Mouse (Mus musculus): ENCODE measurements around the gene Sbf1.

Gene Sbf1

GRCm38 (mm10) chr15:89315190-89315731 is at the start of gene Sbf1:
Gene Sbf1 (minus strand): TSS chr15:89315311.
- peak; percentile 98 for DNase-seq

- DNase-seq = no peak
Observed at GRCm38 (mm10) chr15:89363051-89363450, 47.9 kb upstream of the Sbf1 start.

- DNase-seq = no peak
Observed at GRCm38 (mm10) chr15:89358784-89359183, 43.7 kb upstream of the Sbf1 start.

- peak; percentile 97 for DNase-seq
Observed at GRCm38 (mm10) chr15:89356372-89356771, 41.3 kb upstream of the Sbf1 start.

DNA sequence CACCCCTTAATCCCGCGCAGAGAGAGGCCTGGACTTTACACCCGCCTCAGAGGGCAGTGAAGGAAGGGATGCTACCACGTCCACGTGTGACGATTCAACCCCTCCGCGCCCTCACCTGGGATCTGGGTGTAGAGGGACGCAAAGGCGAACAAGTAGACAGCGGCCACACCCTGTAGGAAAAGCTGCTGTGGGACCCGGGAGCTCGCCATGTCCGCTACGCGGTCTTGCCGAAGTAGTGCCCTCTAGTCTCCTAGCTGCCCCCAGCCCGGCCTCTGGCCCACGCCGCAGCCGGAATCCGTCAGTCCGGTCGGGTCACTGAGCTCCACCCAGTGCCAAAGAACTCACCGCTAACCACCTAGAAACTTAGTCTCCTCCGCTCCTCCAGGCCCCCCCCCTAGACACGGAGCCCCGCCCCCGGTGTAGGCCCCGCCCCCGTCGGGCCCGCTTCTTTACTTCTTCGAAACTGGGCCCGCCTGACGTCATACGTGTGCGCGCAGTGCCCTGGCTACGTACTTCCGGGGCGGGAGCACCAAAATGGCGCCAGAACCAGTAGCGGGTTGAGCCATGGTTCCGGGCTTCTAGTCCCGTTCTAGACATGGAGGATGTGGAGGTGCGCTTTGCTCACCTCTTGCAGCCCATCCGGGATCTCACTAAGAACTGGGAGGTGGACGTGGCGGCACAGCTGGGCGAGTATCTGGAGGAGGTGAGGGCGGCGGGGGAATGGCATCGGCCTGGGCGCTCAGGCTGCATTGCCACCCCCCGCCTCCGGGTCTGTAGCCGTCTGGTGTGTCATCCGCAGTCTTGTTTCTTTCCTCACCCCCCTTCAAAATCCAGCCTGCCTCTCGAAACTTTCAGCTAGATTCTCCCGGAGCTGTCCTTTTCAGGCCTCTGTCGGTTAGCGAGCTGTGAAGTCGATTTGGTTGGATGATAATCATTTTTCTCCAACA is 40.4 kb upstream of the Sbf1 start, which contains the start of the genes Lmf2 and Ncaph2:
TSS of gene Lmf2 (minus strand) at position 419 of the 947 bp plus-strand sequence.
TSS of gene Ncaph2 (plus strand) at position 479 of the 947 bp plus-strand sequence.
- DNase-seq = peak; percentile 98

DNA sequence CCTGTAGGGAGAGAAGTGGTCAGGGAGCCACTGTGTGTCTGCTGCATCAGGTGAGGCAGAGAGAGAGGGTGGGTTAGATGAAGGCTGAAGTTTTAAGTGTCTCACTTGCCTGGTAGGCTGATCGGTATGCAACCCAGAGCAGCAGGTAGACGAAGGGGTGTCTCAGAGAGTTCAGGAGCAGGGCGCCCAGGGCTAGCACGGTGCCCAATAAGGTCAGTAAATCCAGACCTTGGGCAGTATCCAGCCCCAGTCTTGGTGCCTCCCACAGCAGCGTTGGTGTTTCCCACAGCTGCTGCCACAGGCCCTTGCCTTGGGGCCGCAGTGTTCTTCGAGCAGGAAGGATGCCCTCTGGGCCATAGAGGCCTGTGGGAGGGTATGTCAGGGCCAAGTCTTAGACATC is 39.3 kb upstream of the Sbf1 start:
- no peak for DNase-seq

DNA sequence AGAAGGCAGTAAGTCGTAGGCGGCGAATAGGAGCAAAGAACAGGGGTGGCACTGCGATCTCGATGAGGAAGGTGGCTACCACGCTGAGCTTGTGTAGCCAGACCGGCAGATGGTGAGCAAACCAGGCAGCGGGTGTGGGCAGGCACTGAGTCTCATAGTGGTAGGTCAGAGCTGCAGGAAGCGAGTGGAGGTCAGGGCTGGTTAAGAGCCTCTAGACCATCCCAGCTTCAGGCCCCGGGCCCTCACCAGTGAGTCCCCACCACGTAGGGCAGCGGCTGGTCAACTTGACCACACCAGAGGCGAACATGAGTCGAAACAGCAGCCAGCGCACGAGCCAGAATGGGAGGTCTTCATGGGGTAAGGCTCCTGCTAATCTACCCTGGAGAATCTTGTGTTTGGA is 38.7 kb upstream of the Sbf1 start:
- no peak for DNase-seq

GRCm38 (mm10) chr15:89352795-89353194 is 37.7 kb upstream of the Sbf1 start:
- no peak for DNase-seq

DNA sequence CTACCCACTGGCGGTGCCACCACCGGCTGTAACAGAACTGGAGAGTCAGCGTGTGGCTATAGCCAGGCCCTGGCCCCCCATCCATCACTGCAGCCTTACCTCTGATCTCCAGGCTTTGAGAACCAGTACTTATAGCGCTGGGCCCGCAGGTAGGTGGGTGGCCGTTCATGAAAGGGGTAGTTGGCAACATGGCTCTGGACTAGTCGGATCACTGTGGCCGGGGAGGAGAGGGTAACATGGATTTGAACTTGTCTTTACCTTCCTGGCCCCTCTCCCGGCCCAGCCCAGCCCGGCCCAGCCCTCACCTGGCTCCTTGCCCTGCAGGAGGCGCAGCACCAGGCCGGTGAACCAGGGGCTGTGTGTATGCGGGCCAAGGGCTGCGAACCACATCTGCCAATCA is 36.9 kb upstream of the Sbf1 start:
- no peak for DNase-seq

DNA sequence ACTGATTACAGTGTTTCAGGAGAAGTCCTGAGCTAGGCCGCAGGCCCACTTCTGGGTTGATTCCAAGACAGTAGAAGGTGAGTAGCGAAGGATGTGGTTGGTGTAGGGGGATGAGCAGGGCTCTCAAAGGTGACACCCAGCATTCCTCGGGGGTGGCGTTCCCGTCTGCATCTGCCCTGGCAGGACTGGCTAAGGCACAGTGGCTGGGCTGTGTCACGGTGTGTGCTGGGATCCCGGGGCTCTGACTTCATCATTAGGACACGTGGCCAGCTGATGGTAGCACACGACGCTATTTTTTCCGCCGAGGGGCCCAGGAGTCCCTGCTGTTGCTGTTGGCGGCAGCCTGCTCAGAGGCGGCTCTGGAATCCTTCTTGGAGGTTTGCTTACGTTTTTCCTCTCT is 36.2 kb upstream of the Sbf1 start:
- DNase-seq = no peak

DNA sequence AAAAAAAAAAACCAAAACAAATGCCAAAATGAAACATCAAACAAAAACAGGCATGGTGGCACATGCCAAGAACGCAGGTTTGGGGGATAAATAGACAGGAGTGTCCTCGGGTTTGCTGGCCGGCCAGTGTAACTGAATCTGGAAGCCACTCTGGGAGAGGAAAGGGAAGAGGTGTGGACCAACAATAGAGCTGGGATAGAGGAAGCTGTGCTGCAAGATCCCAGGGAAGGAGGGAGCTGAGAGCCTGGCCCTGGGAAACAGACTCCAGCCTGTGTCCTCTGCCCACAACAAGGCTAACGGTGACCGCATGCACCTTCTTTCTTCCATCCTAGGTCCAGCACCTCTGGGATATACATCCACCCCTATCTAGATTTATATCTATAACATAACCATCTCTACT is 35.3 kb upstream of the Sbf1 start:
- DNase-seq = no peak

DNA sequence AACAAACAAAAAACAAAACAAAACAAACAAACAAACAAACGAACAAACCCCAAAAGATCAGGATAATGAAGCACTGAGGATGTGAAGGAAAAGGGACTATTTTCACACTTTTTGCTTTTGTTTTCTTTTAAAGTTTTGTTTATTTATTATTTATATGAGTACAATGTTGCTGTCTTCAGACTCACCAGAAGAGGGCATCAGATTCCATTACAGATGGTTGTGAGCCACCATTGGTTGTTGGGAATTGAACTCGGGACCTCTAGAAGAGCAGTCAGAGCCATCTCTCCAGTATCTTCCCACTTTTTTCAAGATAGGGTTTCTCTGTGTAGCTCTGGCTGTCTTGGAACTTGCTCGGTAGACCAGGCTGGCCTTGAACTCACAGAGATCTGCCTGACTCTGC is 28.2 kb upstream of the Sbf1 start:
- DNase-seq = no peak

- DNase-seq = no peak
Observed at GRCm38 (mm10) chr15:89341678-89342077, 26.6 kb upstream of the Sbf1 start.

DNA sequence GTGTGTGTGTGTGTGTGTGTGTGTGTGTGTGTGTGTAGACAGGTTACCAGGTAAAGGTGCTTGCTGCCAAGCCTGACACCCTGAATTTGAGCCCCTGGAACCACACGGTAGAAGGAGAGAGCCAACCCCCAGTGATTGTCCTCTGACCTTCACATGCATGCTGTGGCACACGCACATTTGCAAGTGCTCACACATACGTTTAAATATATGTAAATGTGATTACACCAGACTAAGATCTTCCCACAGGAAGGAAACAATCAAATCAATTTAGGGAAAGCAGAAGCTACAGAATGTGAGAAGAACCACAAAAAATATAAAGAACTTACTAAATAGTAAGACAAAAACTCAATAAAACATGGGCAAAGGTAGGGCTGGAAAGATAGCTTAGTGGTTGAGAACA is 25.0 kb upstream of the Sbf1 start:
- no peak for DNase-seq

DNA sequence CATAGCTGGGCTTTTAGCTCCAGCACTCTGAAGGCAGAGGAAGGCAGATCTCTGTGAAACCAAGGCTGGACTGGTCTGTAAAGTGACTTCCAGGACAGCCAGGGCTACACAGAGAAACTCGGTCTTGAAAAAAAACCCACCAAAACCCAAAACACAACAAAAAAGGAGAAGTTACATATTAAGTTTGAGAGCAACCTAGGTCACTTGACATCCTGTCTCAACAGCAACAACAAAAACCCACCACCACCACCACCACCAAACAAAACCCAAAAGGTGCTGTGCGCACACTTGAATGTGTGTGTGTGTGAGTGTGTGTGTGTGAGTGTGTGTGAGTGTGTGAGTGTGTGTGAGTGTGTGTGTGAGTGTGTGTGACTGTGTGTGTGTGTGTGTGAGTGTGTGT is 24.6 kb upstream of the Sbf1 start:
- no peak for DNase-seq

DNA sequence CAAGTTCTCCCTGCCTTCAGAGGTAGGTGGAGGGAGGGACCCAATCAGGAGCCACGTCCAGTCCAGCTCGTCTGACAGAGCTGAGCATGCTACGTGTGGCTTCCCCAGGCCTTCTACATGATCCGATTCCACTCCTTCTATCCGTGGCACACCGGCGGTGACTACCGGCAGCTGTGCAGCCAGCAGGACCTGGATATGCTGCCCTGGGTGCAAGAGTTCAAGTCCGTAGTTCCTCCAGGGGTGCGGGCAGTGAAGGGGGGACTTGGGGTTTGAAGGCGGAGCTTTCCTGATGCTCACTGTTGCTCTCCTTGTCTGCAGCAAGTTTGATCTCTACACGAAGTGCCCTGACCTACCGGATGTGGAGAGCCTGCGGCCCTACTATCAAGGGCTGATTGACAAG is 21.3 kb upstream of the Sbf1 start:
- no peak for DNase-seq

DNA sequence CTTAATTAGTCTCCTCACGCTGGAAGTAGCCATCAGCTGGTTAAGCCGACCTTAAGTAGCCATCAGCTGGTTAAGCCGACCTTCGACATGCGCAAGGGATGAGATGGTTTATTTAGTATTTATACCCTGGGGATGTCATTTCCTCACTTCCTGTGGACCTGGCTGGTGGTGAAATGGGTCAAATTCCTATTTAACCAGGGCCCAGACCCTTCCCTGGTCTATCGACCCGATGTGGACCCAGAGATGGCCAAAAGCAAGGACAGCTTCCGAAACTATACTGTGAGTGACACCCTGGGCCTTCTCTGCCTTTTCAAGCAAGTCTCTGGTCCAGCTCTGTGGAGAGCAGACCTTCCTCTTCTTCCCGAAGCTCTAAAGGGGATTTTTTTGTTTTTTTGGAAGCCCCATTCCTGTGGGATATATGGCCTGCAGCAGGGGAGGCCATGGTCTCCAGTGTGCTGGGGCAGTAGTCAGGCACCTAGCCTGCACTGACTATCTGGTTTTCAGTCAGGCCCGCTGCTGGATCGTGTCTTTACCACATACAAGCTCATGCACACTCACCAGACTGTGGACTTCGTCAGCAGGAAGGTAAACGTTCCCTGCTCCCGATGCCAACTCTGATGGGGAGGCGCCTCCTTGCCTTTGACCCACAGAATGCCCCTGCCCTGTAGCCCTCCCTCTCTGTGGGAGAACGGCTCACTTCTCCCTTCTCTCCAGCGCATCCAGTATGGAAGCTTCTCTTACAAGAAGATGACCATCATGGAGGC is 19.8 kb upstream of the Sbf1 start:
- DNase-seq = no peak

GRCm38 (mm10) chr15:89334271-89334670 is 19.2 kb upstream of the Sbf1 start, which contains the start of gene Miox:
Gene Miox (plus strand): TSS chr15:89334398.
- no peak for DNase-seq

DNA sequence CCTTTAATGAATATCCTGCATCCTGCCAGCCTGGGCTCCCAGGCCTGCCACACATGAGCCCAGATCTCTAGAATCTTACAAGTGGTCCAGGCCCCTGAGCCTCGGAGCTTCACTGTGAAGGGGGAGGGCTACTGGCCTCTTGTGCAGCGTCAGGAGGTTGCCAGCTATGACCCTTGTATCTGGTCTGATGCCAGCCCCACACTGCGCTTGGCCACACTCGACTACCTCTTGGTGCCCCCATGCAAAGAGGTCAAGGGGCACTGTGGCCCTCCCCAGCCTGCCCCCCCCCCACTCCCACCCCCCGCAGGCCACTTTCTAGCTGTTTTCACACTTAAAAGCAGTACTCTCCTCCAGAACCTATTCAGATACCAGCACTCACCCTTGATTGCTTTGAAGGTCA is 11.3 kb upstream of the Sbf1 start:
- DNase-seq = no peak

- DNase-seq = no peak
Observed at GRCm38 (mm10) chr15:89323656-89324055, 8.5 kb upstream of the Sbf1 start.

- DNase-seq = peak; percentile 30
Observed at GRCm38 (mm10) chr15:89322670-89323522, 7.8 kb upstream of the Sbf1 start, which contains the start of gene Adm2. Gene Adm2 (plus strand): TSS chr15:89322720.

DNA sequence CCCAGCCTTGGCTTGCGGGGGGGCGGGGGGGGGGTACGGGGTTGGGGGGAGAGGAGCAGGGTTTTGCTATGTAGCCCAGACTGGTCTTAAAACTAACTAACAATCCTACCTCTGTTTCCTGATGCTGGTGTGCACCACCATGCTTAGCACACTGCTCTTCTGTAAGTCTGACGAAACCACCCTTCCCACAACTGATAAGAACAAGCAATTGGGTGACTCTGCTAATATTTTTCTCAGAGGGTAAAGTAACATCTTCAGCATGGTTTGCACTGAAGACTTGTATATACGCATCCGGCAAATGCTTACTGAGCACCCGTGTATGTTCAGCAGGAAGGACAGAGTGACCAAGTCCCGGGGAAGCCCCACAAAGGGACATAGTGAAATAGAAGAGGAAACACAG is 6.2 kb upstream of the Sbf1 start:
- no peak for DNase-seq

All from embryo, embryonic 11 days (tissue).